Mouse (Mus musculus): Measurements from ENCODE around the gene Npepl1. TPM values are rescaled to one million over a fixed set of nuclear protein-coding genes. Genes with fewer than 3 reads are reported as not detected.

The Npepl1 gene
- total RNA-seq, 2 experiments from 2014 or later = 30.2 to 59.3 TPM

Other genes starting within 250 kb of the Npepl1 start
- 36.7 and 46.6 TPM in 2 replicates for gene Stx16, start 34.0 kb upstream of the Npepl1 start, total RNA-seq (2014; fragmentation: Nextera tagmentation)
- gene Stx16, start 34.0 kb upstream of the Npepl1 start, total RNA-seq (2017) = 40.6 and 48.2 TPM in 2 replicates
- gene Gnas, start 174.0 kb downstream of the Npepl1 start, total RNA-seq (2014; fragmentation: Nextera tagmentation) = 447 and 478 TPM in 2 replicates
- 212 and 260 TPM in 2 replicates for gene Gnas, start 174.0 kb downstream of the Npepl1 start, total RNA-seq (2017)
- not detected in 2 replicates for gene Gm20721, start 236.4 kb downstream of the Npepl1 start, total RNA-seq (2014; fragmentation: Nextera tagmentation)
- 1.4 and 4.7 TPM in 2 replicates for gene Gm20721, start 236.4 kb downstream of the Npepl1 start, total RNA-seq (2017)